Mouse (Mus musculus): ENCODE measurements around the gene Tmcc1.
A peak's percentile ranks its signal among the peaks of the same experiment; 100 is the strongest.

Tmcc1 gene

GRCm38 (mm10) chr6:116009426-116009825 is 183.9 kb downstream of the Tmcc1 start:
- peak; percentile 69 to 81 for DNase-seq

GRCm38 (mm10) chr6:116007561-116008173 is 185.6 kb downstream of the Tmcc1 start:
- DNase-seq: peak; percentile 67 to 89

- DNase-seq: peak; percentile 77 to 83
These were observed 186.6 kb downstream of the Tmcc1 start for GRCm38 (mm10) chr6:116006731-116007130.

GRCm38 (mm10) chr6:116005959-116006288 is 187.4 kb downstream of the Tmcc1 start:
- no peak for DNase-seq

- DNase-seq: peak; percentile 60 to 61
These were observed 187.9 kb downstream of the Tmcc1 start for GRCm38 (mm10) chr6:116005275-116005958.

- no peak for DNase-seq
These were observed 188.6 kb downstream of the Tmcc1 start for GRCm38 (mm10) chr6:116004716-116005115.

- DNase-seq: peak; percentile 58 to 70
These were observed 189.2 kb downstream of the Tmcc1 start for GRCm38 (mm10) chr6:116004069-116004468.

- no peak for DNase-seq
These were observed 189.8 kb downstream of the Tmcc1 start for GRCm38 (mm10) chr6:116003516-116003915.

- no peak for DNase-seq
These were observed 190.8 kb downstream of the Tmcc1 start for GRCm38 (mm10) chr6:116002311-116003104.

GRCm38 (mm10) chr6:116000851-116001250 is 192.4 kb downstream of the Tmcc1 start:
- DNase-seq: no peak

GRCm38 (mm10) chr6:115999227-115999626 is 194.1 kb downstream of the Tmcc1 start:
- peak in 1 of 2 experiments; percentile 60 for DNase-seq

- no peak for DNase-seq
These were observed 194.5 kb downstream of the Tmcc1 start for GRCm38 (mm10) chr6:115998758-115999157.

GRCm38 (mm10) chr6:115997726-115998311 is 195.5 kb downstream of the Tmcc1 start:
- DNase-seq: no peak

- DNase-seq: peak; percentile 77 to 90
These were observed 197.0 kb downstream of the Tmcc1 start for GRCm38 (mm10) chr6:115996171-115996851.

GRCm38 (mm10) chr6:115995531-115995941 is 197.8 kb downstream of the Tmcc1 start:
- DNase-seq: no peak

GRCm38 (mm10) chr6:115994877-115995520 is 198.3 kb downstream of the Tmcc1 start, which contains the start of gene Plxnd1:
TSS of gene Plxnd1 (minus strand) at chr6:115995005.
- DNase-seq: peak; percentile 94 to 98

- DNase-seq: peak in 1 of 2 experiments; percentile 56
These were observed 199.0 kb downstream of the Tmcc1 start for GRCm38 (mm10) chr6:115994146-115994876.

- no peak for DNase-seq
These were observed 199.7 kb downstream of the Tmcc1 start for GRCm38 (mm10) chr6:115993463-115994145.

- DNase-seq: no peak
These were observed 200.3 kb downstream of the Tmcc1 start for GRCm38 (mm10) chr6:115992981-115993380.

- no peak for DNase-seq
These were observed 201.2 kb downstream of the Tmcc1 start for GRCm38 (mm10) chr6:115991881-115992620.

All from kidney, postnatal 36 days (tissue).